Mouse (Mus musculus): Measurements from ENCODE around the gene Fga. TPM values are rescaled to one million over a fixed set of nuclear protein-coding genes. Genes with fewer than 3 reads are reported as not detected.

Gene Fga
- total and polyA plus RNA-seq, 3 experiments: not detected

- Histone ChIP-seq H3K9ac (ENCODE audit: low read depth, low read length) (no peak overlapping the region), H3K4me1 (ENCODE audit: control insufficient read depth, insufficient read depth, low read length) (no peaks in the 10 kb centered on the region), H3K36me3 (ENCODE audit: control insufficient read depth, insufficient read depth, low read length) (no peaks in the 10 kb centered on the region), H3K27me3 (ENCODE audit: control insufficient read depth, insufficient read depth, low read length) (no peaks in the 10 kb centered on the region), H3K79me2 (replicated peaks; ENCODE audit: control insufficient read depth, insufficient read depth, low read length) (no peaks in the 10 kb centered on the region), H3K4me3 (no peak overlapping the region), H3K27ac (no peak overlapping the region)
- WGBS: 83% methylated on average over 4 of the region's 4 CpGs
- no peak for TF ChIP-seq POLR2A (IDR thresholded peaks at IDR 0.05; ENCODE audit: insufficient read depth, low read depth, low read length)
- TF ChIP-seq EP300 (IDR thresholded peaks at IDR 0.05; ENCODE audit: insufficient read depth, low read depth, low read length): no peak
- TF ChIP-seq CTCF (IDR thresholded peaks at IDR 0.05): no peak
- intact Hi-C loops (cut with DNase I): no loop called here
- DNase-seq: no peak
These were observed 4.5 kb downstream of the Fga start for GRCm38 (mm10) chr3:83030331-83030730.

GRCm38 (mm10) chr3:83032746-83033308 is 7.0 kb downstream of the Fga start:
- no peaks in the 10 kb centered on the region for H3K79me2 ChIP-seq (replicated peaks; ENCODE audit: control insufficient read depth, insufficient read depth, low read length)
- DNase-seq: no peak
- no peak overlapping the region for H3K4me3 ChIP-seq
- 50% methylated on average over 13 of the region's 13 CpGs for WGBS
- H3K27me3 ChIP-seq (ENCODE audit: control insufficient read depth, insufficient read depth, low read length): no peaks in the 10 kb centered on the region
- no peaks in the 10 kb centered on the region for H3K4me1 ChIP-seq (ENCODE audit: control insufficient read depth, insufficient read depth, low read length)
- no peaks in the 10 kb centered on the region for H3K36me3 ChIP-seq (ENCODE audit: control insufficient read depth, insufficient read depth, low read length)
- no peak for TF ChIP-seq EP300 (IDR thresholded peaks at IDR 0.05; ENCODE audit: insufficient read depth, low read depth, low read length)
- no peak for TF ChIP-seq POLR2A (IDR thresholded peaks at IDR 0.05; ENCODE audit: insufficient read depth, low read depth, low read length)
- TF ChIP-seq CTCF (IDR thresholded peaks at IDR 0.05): no peak
- no peak overlapping the region for H3K27ac ChIP-seq
- intact Hi-C loops (cut with DNase I): no loop called here
- H3K9ac ChIP-seq (ENCODE audit: low read depth, low read length): no peak overlapping the region

GRCm38 (mm10) chr3:83033801-83034200 is 7.9 kb downstream of the Fga start:
- intact Hi-C loops (cut with DNase I): no loop called here
- Histone ChIP-seq H3K36me3 (ENCODE audit: control insufficient read depth, insufficient read depth, low read length) (no peaks in the 10 kb centered on the region), H3K9ac (ENCODE audit: low read depth, low read length) (no peak overlapping the region), H3K27ac (no peak overlapping the region), H3K79me2 (replicated peaks; ENCODE audit: control insufficient read depth, insufficient read depth, low read length) (no peaks in the 10 kb centered on the region), H3K4me3 (no peak overlapping the region), H3K4me1 (ENCODE audit: control insufficient read depth, insufficient read depth, low read length) (no peaks in the 10 kb centered on the region), H3K27me3 (ENCODE audit: control insufficient read depth, insufficient read depth, low read length) (no peaks in the 10 kb centered on the region)
- DNase-seq: no peak
- no peak for TF ChIP-seq EP300 (IDR thresholded peaks at IDR 0.05; ENCODE audit: insufficient read depth, low read depth, low read length)
- no peak for TF ChIP-seq CTCF (IDR thresholded peaks at IDR 0.05)
- TF ChIP-seq POLR2A (IDR thresholded peaks at IDR 0.05; ENCODE audit: insufficient read depth, low read depth, low read length): no peak
- WGBS: 78% methylated on average over 8 of the region's 8 CpGs

- Histone ChIP-seq H3K79me2 (replicated peaks; ENCODE audit: control insufficient read depth, insufficient read depth, low read length) (no peaks in the 10 kb centered on the region), H3K27ac (no peak overlapping the region), H3K4me1 (ENCODE audit: control insufficient read depth, insufficient read depth, low read length) (no peaks in the 10 kb centered on the region), H3K36me3 (ENCODE audit: control insufficient read depth, insufficient read depth, low read length) (no peaks in the 10 kb centered on the region), H3K4me3 (no peak overlapping the region), H3K27me3 (ENCODE audit: control insufficient read depth, insufficient read depth, low read length) (0 out of 2 replicates have a peak, but pooled peaks cover 2% of the 10 kb centered on the region), H3K9ac (ENCODE audit: low read depth, low read length) (no peak overlapping the region)
- intact Hi-C loops (cut with DNase I): no loop called here
- DNase-seq: no peak
- TF ChIP-seq CTCF (IDR thresholded peaks at IDR 0.05) (no peak), EP300 (IDR thresholded peaks at IDR 0.05; ENCODE audit: insufficient read depth, low read depth, low read length) (no peak), POLR2A (IDR thresholded peaks at IDR 0.05; ENCODE audit: insufficient read depth, low read depth, low read length) (no peak)
- 63% methylated on average over 2 of the region's 2 CpGs for WGBS
These were observed 13.0 kb downstream of the Fga start for GRCm38 (mm10) chr3:83038865-83039264.

GRCm38 (mm10) chr3:83039666-83040065 is 13.8 kb downstream of the Fga start:
- H3K27me3 ChIP-seq (ENCODE audit: control insufficient read depth, insufficient read depth, low read length): 0 out of 2 replicates have a peak, but pooled peaks cover 2% of the 10 kb centered on the region
- H3K27ac ChIP-seq: no peak overlapping the region
- H3K4me3 ChIP-seq: no peak overlapping the region
- H3K4me1 ChIP-seq (ENCODE audit: control insufficient read depth, insufficient read depth, low read length): no peaks in the 10 kb centered on the region
- H3K9ac ChIP-seq (ENCODE audit: low read depth, low read length): no peak overlapping the region
- 62% methylated on average over 4 of the region's 4 CpGs for WGBS
- no peak for DNase-seq
- intact Hi-C loops (cut with DNase I): no loop called here
- TF ChIP-seq CTCF (IDR thresholded peaks at IDR 0.05): no peak
- TF ChIP-seq POLR2A (IDR thresholded peaks at IDR 0.05; ENCODE audit: insufficient read depth, low read depth, low read length): no peak
- no peak for TF ChIP-seq EP300 (IDR thresholded peaks at IDR 0.05; ENCODE audit: insufficient read depth, low read depth, low read length)
- no peaks in the 10 kb centered on the region for H3K79me2 ChIP-seq (replicated peaks; ENCODE audit: control insufficient read depth, insufficient read depth, low read length)
- H3K36me3 ChIP-seq (ENCODE audit: control insufficient read depth, insufficient read depth, low read length): no peaks in the 10 kb centered on the region

GRCm38 (mm10) chr3:83042451-83042850 is 16.6 kb downstream of the Fga start:
- H3K9ac ChIP-seq (ENCODE audit: low read depth, low read length): no peak overlapping the region
- no peak for DNase-seq
- H3K79me2 ChIP-seq (replicated peaks; ENCODE audit: control insufficient read depth, insufficient read depth, low read length): no peaks in the 10 kb centered on the region
- H3K27me3 ChIP-seq (ENCODE audit: control insufficient read depth, insufficient read depth, low read length): 0 out of 2 replicates have a peak, but pooled peaks cover 2% of the 10 kb centered on the region
- intact Hi-C loops (cut with DNase I): no loop called here
- H3K4me3 ChIP-seq: no peak overlapping the region
- no peaks in the 10 kb centered on the region for H3K36me3 ChIP-seq (ENCODE audit: control insufficient read depth, insufficient read depth, low read length)
- no peaks in the 10 kb centered on the region for H3K4me1 ChIP-seq (ENCODE audit: control insufficient read depth, insufficient read depth, low read length)
- no peak overlapping the region for H3K27ac ChIP-seq
- no peak for TF ChIP-seq POLR2A (IDR thresholded peaks at IDR 0.05; ENCODE audit: insufficient read depth, low read depth, low read length)
- no peak for TF ChIP-seq CTCF (IDR thresholded peaks at IDR 0.05)
- TF ChIP-seq EP300 (IDR thresholded peaks at IDR 0.05; ENCODE audit: insufficient read depth, low read depth, low read length): no peak
- WGBS: 83% methylated on average over 5 of the region's 5 CpGs

All from heart, adult 2 months (tissue).